Mouse (Mus musculus) brain, embryonic 14.5 days (tissue): ENCODE measurements around the gene Fat1.

ENCODE experiments used
- CTCF ChIP-seq: fragments of 200-500 bp; IDR thresholded peaks from 2 replicates; pipeline ENCODE4 v1.5.1; 2012; ENCODE audit warnings: inconsistent platforms, mild to moderate bottlenecking, moderate library complexity, borderline replicate concordance; ENCODE audit not compliant: insufficient read depth, insufficient read length; ENCODE audit errors: extremely low read depth
- POLR2A ChIP-seq: fragments of 200-500 bp; IDR thresholded peaks from 2 replicates; pipeline ENCODE4 v1.6.1; 2012; ENCODE audit warnings: mild to moderate bottlenecking, inconsistent platforms, borderline replicate concordance; ENCODE audit not compliant: poor library complexity, insufficient read depth, insufficient read length, severe bottlenecking; ENCODE audit errors: extremely low read depth

GRCm38 (mm10) chr8:44997829-44998228, 62.6 kb downstream of the Fat1 start:
- TF ChIP-seq CTCF (no peak), POLR2A (no peak)
